Mouse (Mus musculus) C2C12 (cell line): Measurements from ENCODE around the gene Sgsh.

ENCODE experiments used
- CEBPB ChIP-seq: IDR thresholded peaks from one replicate; pipeline ENCODE4 v1.6.1; 2011; ENCODE audit warnings: low read depth, mild to moderate bottlenecking, control low read depth, moderate library complexity
- CTCF ChIP-seq: IDR thresholded peaks from one replicate; pipeline ENCODE4 v1.5.1; 2011; ENCODE audit not compliant: control insufficient read depth, insufficient read depth, insufficient read length
- MAX ChIP-seq: IDR thresholded peaks from one replicate; pipeline ENCODE4 v1.6.1; 2011; ENCODE audit warnings: mild to moderate bottlenecking, control low read depth
- MYOG ChIP-seq: IDR thresholded peaks from one replicate; pipeline ENCODE4 v1.6.1; 2011; ENCODE audit not compliant: control insufficient read depth, insufficient read length; ENCODE audit errors: extremely low read depth
- USF1 ChIP-seq: IDR thresholded peaks from one replicate; pipeline ENCODE4 v1.6.1; 2011; ENCODE audit warnings: low read depth, mild to moderate bottlenecking, control low read depth, moderate library complexity

GRCm38 (mm10) chr11:119392001-119392614, 36.8 kb upstream of the Sgsh start:
- no peak for TF ChIP-seq MAX
- no peak for TF ChIP-seq CTCF
- TF ChIP-seq USF1 = no peak
- TF ChIP-seq MYOG = no peak
- no peak for TF ChIP-seq CEBPB
